Mouse (Mus musculus): ENCODE measurements around the gene Smg9.

The Smg9 gene

GRCm38 (mm10) chr7:24408186-24408585 is 8.8 kb downstream of the Smg9 start:
- DNase-seq (ENCODE audit: low spot score), result no peak

GRCm38 (mm10) chr7:24410123-24410522 is 10.7 kb downstream of the Smg9 start:
- no peak for DNase-seq (ENCODE audit: low spot score)

DNA sequence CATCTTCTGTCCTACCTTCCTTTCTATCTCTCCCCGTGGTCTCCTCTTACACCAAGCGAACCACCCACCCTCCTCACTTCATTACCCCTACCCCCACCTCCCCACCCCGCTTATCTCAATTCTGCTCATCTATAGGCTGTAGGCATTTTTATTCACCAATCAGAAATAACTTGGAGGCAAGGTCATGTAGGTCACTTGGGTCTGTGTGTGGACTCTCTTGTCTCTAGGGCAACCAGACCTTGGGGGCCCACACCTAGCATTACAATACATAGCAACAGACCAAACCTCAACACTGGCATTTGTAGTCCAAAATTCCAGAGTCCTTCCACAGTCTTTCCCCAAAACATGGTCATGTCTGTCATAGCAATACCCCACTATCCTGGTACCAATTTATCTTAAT is 11.4 kb downstream of the Smg9 start:
- DNase-seq (ENCODE audit: low spot score), result no peak

DNA sequence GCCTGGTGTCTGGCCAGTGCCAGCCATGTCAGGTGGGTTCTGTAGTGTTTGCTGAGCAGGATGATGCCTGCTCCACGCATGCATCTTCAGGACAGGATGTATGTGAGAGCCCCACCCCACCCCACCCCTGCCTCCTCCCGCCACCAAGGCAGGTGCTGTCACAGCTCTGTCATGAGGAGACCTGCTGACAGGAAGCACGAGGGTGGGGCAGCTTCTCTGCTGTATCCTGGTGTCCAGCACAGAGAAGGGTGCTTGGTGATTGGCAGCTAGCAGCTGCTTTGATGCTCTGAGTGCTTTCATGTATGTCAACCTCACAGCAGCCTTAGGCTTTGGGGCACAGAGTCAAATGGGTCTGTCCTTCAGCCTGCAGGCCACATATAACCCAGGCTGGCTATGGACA is 14.2 kb downstream of the Smg9 start:
- DNase-seq (ENCODE audit: low spot score), result no peak

GRCm38 (mm10) chr7:24415261-24415660 is 15.8 kb downstream of the Smg9 start:
- no peak for DNase-seq (ENCODE audit: low spot score)

GRCm38 (mm10) chr7:24419579-24419978 is 20.2 kb downstream of the Smg9 start:
- DNase-seq (ENCODE audit: low spot score), result no peak

DNA sequence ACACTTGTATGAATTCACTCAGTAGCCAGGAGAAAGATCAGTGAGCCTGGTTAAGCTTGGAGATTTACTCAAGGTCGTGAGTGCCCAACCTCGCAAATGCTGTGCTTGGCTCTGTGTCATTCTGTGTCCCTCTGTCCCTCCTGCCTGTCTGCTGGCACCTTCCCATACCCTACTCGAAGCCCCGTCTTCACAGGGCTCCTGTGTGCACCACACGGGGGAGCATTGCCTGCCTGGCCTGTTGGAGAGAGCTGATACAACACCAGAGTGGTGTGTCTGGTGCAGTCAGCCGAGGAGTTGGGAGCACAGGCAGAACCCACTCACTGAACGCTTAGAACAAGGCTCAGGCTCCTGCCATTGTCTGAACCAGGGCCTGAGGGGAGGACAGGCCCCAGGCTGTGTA is 22.2 kb downstream of the Smg9 start:
- no peak for DNase-seq (ENCODE audit: low spot score)

DNA sequence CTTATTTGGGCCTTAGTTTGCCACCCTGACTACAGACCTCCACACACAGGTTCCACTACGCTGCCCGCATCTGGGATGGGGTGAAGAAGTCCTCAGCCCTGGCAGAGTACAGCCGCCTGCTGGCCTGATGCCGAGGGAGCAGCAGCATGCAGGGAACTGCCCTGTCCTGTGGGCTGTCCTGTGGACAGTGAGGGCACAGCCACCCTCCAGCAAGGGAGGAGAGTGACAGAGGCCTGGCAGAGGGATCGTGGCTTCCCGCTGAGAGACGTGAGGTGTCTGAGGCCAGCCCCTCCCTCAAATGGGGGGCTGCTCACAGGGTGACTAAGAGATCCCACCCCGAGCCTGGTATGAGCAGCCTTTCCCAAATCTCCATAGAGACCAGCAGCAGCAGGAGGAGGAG is 22.8 kb downstream of the Smg9 start:
- no peak for DNase-seq (ENCODE audit: low spot score)

DNA sequence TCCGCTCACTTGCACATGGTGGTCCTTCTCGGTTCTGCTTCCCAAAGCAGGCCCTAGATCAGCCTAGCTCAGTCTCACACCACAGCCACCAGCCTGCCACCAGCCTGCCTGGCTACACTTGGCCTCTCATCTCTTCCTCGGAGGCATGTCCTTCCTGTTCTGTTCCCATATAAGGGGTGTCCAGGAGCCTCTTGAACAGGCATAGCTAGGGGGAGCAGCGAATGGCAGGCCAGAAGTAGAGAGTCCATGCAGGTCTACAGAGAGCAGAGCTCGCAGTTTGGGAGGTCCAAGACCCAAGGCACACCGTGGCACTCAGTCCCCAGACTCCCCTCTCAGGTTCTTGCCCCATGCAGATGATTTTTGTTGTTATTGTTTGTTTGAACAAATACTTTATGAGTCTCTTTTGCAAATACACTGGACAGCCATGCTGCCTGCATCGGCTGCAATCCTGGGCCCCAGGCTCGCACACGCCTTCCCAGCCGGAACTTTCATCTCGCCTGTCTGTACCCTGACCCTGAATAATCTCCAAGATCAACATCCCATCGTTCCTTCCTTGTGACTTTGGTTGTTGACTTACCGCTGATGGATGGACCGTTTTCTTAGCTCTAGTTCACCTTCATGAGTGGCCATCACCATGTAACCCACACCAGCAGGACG is 23.8 kb downstream of the Smg9 start:
- no peak for DNase-seq (ENCODE audit: low spot score)

DNA sequence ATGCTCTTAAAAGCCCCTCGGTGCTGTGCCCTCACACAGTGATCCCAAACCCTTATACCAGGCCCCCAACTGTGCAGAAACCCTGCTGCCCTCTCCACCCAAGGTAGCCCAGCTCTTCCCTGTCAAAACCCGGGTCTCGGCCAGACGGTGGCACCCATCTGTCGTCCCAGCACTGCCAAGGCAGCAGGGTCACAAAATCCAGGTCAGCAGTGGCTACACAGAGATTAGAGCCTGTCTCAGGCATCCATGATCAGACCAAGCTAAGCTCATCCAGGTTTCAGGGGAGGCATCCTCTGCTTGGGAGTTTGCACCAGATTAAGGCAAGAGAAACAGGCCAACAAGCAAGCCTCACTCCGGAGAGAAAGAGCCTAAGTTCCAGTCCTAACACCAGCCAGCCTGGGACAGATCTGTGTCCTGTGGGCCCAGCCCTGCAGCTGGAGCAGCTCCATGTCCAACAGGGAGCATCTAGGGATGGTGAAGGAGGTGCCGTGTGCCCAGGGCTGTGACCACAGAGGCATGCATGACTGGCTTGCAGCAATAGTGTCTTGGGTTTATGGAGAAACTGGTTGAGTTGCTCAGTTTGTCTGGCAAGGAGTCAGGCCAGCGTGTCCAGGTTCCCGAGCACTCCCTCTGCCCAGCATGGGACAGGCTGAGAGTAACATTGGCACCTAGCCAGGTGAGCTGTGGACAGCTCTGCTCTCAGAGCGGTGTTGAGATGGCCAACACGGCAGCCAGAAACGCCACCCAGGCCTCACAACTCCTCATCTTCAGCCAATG is 24.7 kb downstream of the Smg9 start:
- DNase-seq (ENCODE audit: low spot score), result no peak

- DNase-seq (ENCODE audit: low spot score), result no peak
These were observed 26.5 kb downstream of the Smg9 start for GRCm38 (mm10) chr7:24425919-24426318.

DNA sequence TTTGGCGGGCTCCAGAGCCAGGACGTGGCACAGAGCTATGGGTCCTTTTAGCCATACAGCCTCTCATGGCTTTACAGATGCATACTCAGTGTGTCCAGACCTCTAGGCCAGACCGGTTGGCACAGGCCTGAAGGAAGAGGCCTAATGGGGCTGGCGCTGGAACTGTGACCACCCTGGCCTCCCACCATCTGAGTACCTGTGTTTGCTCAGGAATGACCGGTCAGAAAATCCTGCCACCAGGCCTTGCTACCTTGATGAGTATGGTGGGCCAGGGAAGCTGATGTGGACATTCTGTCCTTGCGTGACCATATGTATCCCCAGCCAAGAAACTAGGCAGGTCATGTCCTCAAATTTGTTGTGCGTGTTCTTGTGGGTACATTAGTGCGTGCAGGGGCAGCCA is 27.7 kb downstream of the Smg9 start:
- DNase-seq (ENCODE audit: low spot score), result no peak

- DNase-seq (ENCODE audit: low spot score), result no peak
These were observed 29.3 kb downstream of the Smg9 start for GRCm38 (mm10) chr7:24428725-24429124.

GRCm38 (mm10) chr7:24429413-24430112 is 30.1 kb downstream of the Smg9 start:
- no peak for DNase-seq (ENCODE audit: low spot score)

GRCm38 (mm10) chr7:24430551-24431345 is 31.3 kb downstream of the Smg9 start:
- DNase-seq (ENCODE audit: low spot score), result no peak

- DNase-seq (ENCODE audit: low spot score), result no peak
These were observed 32.3 kb downstream of the Smg9 start for GRCm38 (mm10) chr7:24431713-24432112.

DNA sequence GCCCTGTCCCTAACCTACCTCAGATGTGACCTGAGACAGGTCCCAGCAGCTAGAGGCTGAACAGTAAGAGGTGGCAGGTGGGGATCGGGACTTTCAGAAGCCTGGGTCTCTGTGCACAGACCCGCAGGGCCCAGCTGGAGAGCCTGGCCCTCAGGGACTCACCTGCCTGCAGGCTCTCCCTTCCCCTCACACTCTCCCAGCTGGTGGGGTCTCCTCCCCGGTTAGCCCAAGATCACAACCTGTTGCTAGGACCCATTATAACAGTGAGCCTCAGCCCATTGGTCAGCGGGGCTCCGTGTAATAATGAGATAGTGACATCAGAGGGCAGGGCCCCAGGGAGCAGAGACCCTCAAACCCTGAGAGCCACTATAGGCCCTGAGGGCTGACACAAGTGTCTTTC is 35.9 kb downstream of the Smg9 start:
- DNase-seq (ENCODE audit: low spot score), result no peak

DNA sequence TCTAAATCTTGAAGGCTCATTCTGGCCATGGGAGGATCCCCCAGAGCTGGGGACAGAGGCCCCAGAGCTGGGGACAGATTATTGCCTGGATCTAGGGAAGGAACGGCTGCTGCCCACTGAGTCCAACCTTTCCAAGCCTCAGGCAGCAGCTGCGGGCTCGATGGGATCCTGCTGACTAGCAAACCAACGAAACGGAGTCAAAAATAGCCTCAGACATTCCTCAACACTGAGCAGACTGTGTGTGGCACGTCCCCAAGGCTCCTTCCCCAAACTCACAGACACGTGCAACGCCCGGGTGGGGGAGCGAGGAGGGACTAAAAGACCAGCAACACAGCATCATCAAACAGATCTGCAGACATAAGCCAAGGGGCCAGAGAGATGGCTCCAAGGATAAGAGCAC is 38.6 kb downstream of the Smg9 start:
- DNase-seq (ENCODE audit: low spot score), result no peak

DNA sequence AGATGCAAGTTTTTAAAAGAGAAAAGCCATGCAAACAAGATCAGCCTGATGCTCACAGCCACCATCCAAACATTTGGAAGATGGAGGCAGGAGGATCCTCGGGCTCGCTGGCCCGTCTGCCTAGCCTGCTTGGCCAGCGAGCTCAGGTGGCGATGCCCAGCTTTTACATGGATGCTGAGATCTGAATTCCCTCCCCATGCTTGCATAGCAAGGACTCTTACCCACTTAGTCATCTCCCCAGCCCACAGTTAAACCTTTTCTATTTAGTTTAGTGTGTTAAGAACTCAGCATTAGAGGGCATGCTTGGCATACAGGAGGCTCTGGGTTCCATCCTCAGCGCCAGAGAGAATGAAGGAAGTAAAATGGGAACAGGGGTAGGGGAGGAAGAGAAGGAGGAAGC is 39.8 kb downstream of the Smg9 start:
- no peak for DNase-seq (ENCODE audit: low spot score)

- DNase-seq (ENCODE audit: low spot score), result no peak
These were observed 40.5 kb downstream of the Smg9 start for GRCm38 (mm10) chr7:24439891-24440290.

GRCm38 (mm10) chr7:24441785-24442184 is 42.4 kb downstream of the Smg9 start:
- no peak for DNase-seq (ENCODE audit: low spot score)

DNA sequence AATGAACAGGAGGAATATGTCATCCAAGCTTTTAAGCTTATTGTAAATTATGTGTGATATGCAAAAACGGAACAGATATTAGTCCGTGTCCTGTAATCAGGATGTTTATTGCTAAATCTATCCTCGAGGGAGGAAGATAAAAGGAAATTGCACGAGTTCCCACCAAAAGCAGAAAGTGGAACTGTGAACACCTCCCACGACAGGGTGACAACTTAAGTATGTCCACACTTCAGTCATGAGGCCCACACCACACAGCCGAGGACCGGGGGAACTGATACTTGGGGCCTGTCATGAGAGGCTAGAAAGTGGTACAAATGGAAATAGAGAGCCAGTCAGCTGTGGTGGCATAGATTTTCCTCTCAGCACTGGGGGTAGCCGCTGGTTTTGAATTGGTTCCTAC is 42.9 kb downstream of the Smg9 start:
- no peak for DNase-seq (ENCODE audit: low spot score)
